In the genomic region with DNA sequence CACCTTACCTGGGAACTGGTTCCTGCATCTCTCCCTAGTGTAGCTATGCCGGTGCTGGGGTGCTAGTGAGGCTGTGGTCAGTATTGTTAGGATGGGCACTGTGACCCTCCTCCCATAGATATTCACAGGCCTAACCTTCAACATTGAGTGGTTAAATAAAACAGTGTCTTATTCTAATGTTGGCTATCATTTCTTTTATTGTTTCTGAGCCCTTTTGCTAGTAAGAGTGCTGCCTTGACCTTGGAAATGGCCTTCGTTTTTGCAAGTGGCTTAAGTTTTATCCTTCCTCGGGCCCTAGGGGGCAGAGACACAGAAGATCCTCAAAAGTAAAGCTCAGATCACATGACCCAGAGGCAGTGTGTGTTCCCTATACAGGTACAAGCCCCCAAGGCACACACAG, we compare ENCODE assay signal across 20 mouse cellular contexts.
"Had no signal": no experiment of that assay in that cellular context is flagged by ENCODE, and none has a peak within 500 bp of the region (broad histone marks: within the 10 kb centered on the region; RNA-seq: fewer than 3 reads in every experiment).

No protein-coding gene starts in this region.

- ATAC-seq: liver, postnatal 0 days; lung, postnatal 0 days; midbrain, embryonic 15.5 days had no signal

- DNase-seq: liver, postnatal 0 days; lung, adult 2 months; lung, postnatal 14 days; lung, postnatal 36 days; right cerebral cortex, postnatal 25 days; right cerebral cortex, postnatal 4 days; spleen, adult 18-20 months; thymus, adult 2 months; thymus, postnatal 25 days; thymus, postnatal 4 days had no signal

- H3K9me3 ChIP-seq: liver, embryonic 15.5 days; lung, embryonic 15.5 days; megakaryocyte, embryonic 14.5 days; midbrain, embryonic 12.5 days; midbrain, embryonic 15.5 days; neural tube, embryonic 12.5 days; stomach, embryonic 15.5 days had no signal

- H3K9ac ChIP-seq: liver, embryonic 15.5 days; liver, postnatal 0 days; lung, embryonic 15.5 days; midbrain, embryonic 12.5 days; midbrain, embryonic 15.5 days; neural tube, embryonic 12.5 days; stomach, embryonic 15.5 days had no signal

- H3K36me3 ChIP-seq: liver, embryonic 15.5 days; lung, embryonic 15.5 days; midbrain, embryonic 12.5 days; midbrain, embryonic 15.5 days; neural tube, embryonic 12.5 days; stomach, embryonic 15.5 days had no signal

- H3K27ac ChIP-seq: liver, embryonic 15.5 days; lung, embryonic 15.5 days; macrophage; midbrain, embryonic 12.5 days; midbrain, embryonic 15.5 days; neural tube, embryonic 12.5 days; stomach, embryonic 15.5 days; stomach, postnatal 0 days had no signal

- H3K4me1 ChIP-seq: lung, embryonic 15.5 days; neural tube, embryonic 12.5 days; stomach, embryonic 15.5 days had no signal

- H3K27me3 ChIP-seq: liver, embryonic 15.5 days; lung, embryonic 15.5 days; midbrain, embryonic 12.5 days; midbrain, embryonic 15.5 days; neural tube, embryonic 12.5 days; stomach, embryonic 15.5 days had no signal

- H3K4me3 ChIP-seq: liver, embryonic 15.5 days; lung, embryonic 15.5 days; megakaryocyte, embryonic 14.5 days; midbrain, embryonic 12.5 days; midbrain, embryonic 15.5 days; neural tube, embryonic 12.5 days; stomach, embryonic 15.5 days had no signal

- H3K4me2 ChIP-seq: liver, embryonic 15.5 days; lung, embryonic 15.5 days; midbrain, embryonic 12.5 days; midbrain, embryonic 15.5 days; neural tube, embryonic 12.5 days; stomach, embryonic 15.5 days had no signal
